Mouse (Mus musculus): Measurements from ENCODE around the gene Gm10330.
"Not testable (repeated sequence)": the region's sequence is repeated elsewhere in the genome, so short reads cannot be mapped to it uniquely, and the experiment has no call there.

Gm10330 gene

GRCm38 (mm10) chr12:23780165-23780564 lies at the start of gene Gm10330:
TSS of gene Gm10330 (minus strand) at chr12:23780265.
- not testable (repeated sequence) for TF ChIP-seq GATA4 (IDR thresholded peaks at IDR 0.05; ENCODE audit: insufficient replicate concordance, low read length)
